Mouse (Mus musculus): ENCODE measurements around the gene Hmcn2. TPM values are rescaled to one million over a fixed set of nuclear protein-coding genes. Genes with fewer than 3 reads are reported as not detected.

Gene Hmcn2
- 0.07 and 0.16 TPM in 2 replicates for polyA plus RNA-seq (2012; rRNA removed)

GRCm38 (mm10) chr2:31314007-31314465 lies at the start of gene Hmcn2:
Hmcn2 (plus strand) TSS chr2:31314415.

GRCm38 (mm10) chr2:31469931-31470682 lies 155.9 kb downstream of the Hmcn2 start, which contains the start of gene Ass1:
Ass1 (plus strand) TSS chr2:31470207.

Other genes with a start within 250 kb of the Hmcn2 start
- gene Fnbp1, start 172.4 kb upstream of the Hmcn2 start, polyA plus RNA-seq (2012; rRNA removed) = 28.0 and 28.3 TPM in 2 replicates
- 20.6 and 26.9 TPM in 2 replicates for gene Gpr107, start 162.1 kb upstream of the Hmcn2 start, polyA plus RNA-seq (2012; rRNA removed)
- gene Ncs1, start 68.6 kb upstream of the Hmcn2 start, polyA plus RNA-seq (2012; rRNA removed) = 29.1 and 30.2 TPM in 2 replicates
- gene Ass1, start 155.8 kb downstream of the Hmcn2 start, polyA plus RNA-seq (2012; rRNA removed) = 9.3 and 12.7 TPM in 2 replicates